Mouse (Mus musculus) liver, adult 2 months (tissue): Measurements from ENCODE around the gene Gm6096.

Source experiments
- CTCF ChIP-seq: fragments of 200-500 bp; IDR thresholded peaks from 2 replicates; pipeline ENCODE4 v1.5.1; 2011; ENCODE audit warnings: low read depth, low read length, control low read depth
- POLR2A ChIP-seq: fragments of 200-500 bp; IDR thresholded peaks from 2 replicates; pipeline ENCODE4 v1.6.1; 2011; ENCODE audit warnings: low read length, control low read depth; ENCODE audit not compliant: insufficient read depth; ENCODE audit errors: extremely low read depth

- TF ChIP-seq CTCF (no peak), POLR2A (no peak)
Measured at GRCm38 (mm10) chr7:34238086-34238485, 12.8 kb upstream of the Gm6096 start.
